Mouse (Mus musculus): ENCODE measurements around the gene Fam72a. TPM values are rescaled to one million over a fixed set of nuclear protein-coding genes. Genes with fewer than 3 reads are reported as not detected.
"Not testable (repeated sequence)": the region's sequence is repeated elsewhere in the genome, so short reads cannot be mapped to it uniquely, and the experiment has no call there.

The Fam72a gene
- total RNA-seq, 2 experiments from 2014 or later: 1.2 to 1.8 TPM

GRCm38 (mm10) chr1:131526371-131527270 lies 1.1 kb upstream of the Fam72a start:
- DNase-seq (ENCODE audit: extremely low spot score in 1 of 2, low spot score in 1 of 2): peak in 1 of 2 experiments; percentile 48

- DNase-seq (ENCODE audit: extremely low spot score in 1 of 2, low spot score in 1 of 2): peak in 1 of 2 experiments; percentile 32
These were observed 391 bp downstream of the Fam72a start for GRCm38 (mm10) chr1:131528081-131528507.

- no peak for DNase-seq (ENCODE audit: extremely low spot score in 1 of 2, low spot score in 1 of 2)
These were observed 961 bp downstream of the Fam72a start for GRCm38 (mm10) chr1:131528561-131529166.

GRCm38 (mm10) chr1:131539771-131540170 lies 12.1 kb downstream of the Fam72a start:
- no peak for DNase-seq (ENCODE audit: extremely low spot score in 1 of 2, low spot score in 1 of 2)

GRCm38 (mm10) chr1:131540795-131541194 lies 13.1 kb downstream of the Fam72a start:
- DNase-seq (ENCODE audit: extremely low spot score in 1 of 2, low spot score in 1 of 2): no peak

GRCm38 (mm10) chr1:131541431-131541830 lies 13.7 kb downstream of the Fam72a start:
- DNase-seq (ENCODE audit: extremely low spot score in 1 of 2, low spot score in 1 of 2): no peak

- no peak for DNase-seq (ENCODE audit: extremely low spot score in 1 of 2, low spot score in 1 of 2)
These were observed 14.2 kb downstream of the Fam72a start for GRCm38 (mm10) chr1:131541903-131542302.

- peak in 1 of 2 experiments; percentile 12 for DNase-seq (ENCODE audit: extremely low spot score in 1 of 2, low spot score in 1 of 2)
These were observed 16.3 kb downstream of the Fam72a start for GRCm38 (mm10) chr1:131543886-131544565.

GRCm38 (mm10) chr1:131546798-131547690 lies 19.3 kb downstream of the Fam72a start:
- DNase-seq (ENCODE audit: extremely low spot score in 1 of 2, low spot score in 1 of 2): no peak

- DNase-seq (ENCODE audit: extremely low spot score in 1 of 2, low spot score in 1 of 2): no peak
These were observed 21.0 kb downstream of the Fam72a start for GRCm38 (mm10) chr1:131548494-131549365.

- DNase-seq (ENCODE audit: extremely low spot score in 1 of 2, low spot score in 1 of 2): no peak
These were observed 24.3 kb downstream of the Fam72a start for GRCm38 (mm10) chr1:131551956-131552355.

GRCm38 (mm10) chr1:131553428-131553827 lies 25.7 kb downstream of the Fam72a start:
- no peak for DNase-seq (ENCODE audit: extremely low spot score in 1 of 2, low spot score in 1 of 2)

GRCm38 (mm10) chr1:131555042-131555812 lies 27.5 kb downstream of the Fam72a start:
- DNase-seq (ENCODE audit: extremely low spot score in 1 of 2, low spot score in 1 of 2): peak; percentile 46 to 77

GRCm38 (mm10) chr1:131560500-131560899 lies 32.8 kb downstream of the Fam72a start:
- DNase-seq (ENCODE audit: extremely low spot score in 1 of 2, low spot score in 1 of 2): no peak

GRCm38 (mm10) chr1:131562081-131562480 lies 34.4 kb downstream of the Fam72a start:
- DNase-seq (ENCODE audit: extremely low spot score in 1 of 2, low spot score in 1 of 2): no peak

GRCm38 (mm10) chr1:131566056-131566455 lies 38.4 kb downstream of the Fam72a start:
- DNase-seq (ENCODE audit: extremely low spot score in 1 of 2, low spot score in 1 of 2): not testable (repeated sequence)

- no peak for DNase-seq (ENCODE audit: extremely low spot score in 1 of 2, low spot score in 1 of 2)
These were observed 42.0 kb downstream of the Fam72a start for GRCm38 (mm10) chr1:131569721-131570120.

- no peak for DNase-seq (ENCODE audit: extremely low spot score in 1 of 2, low spot score in 1 of 2)
These were observed 42.7 kb downstream of the Fam72a start for GRCm38 (mm10) chr1:131570391-131570790.

All from layer of hippocampus, postnatal 25 days (tissue).